Mouse (Mus musculus) liver, postnatal 0 days (tissue): ENCODE data around the gene Myo7a.

ENCODE experiments used
- CTCF ChIP-seq: sonication (generic); IDR thresholded peaks from 2 replicates; pipeline ENCODE4 v1.5.1; 2016; ENCODE audit warnings: antibody characterized with exemption, low read depth
- EP300 ChIP-seq: IDR thresholded peaks from 2 replicates; pipeline ENCODE4 v1.6.1; 2016; ENCODE audit warnings: antibody characterized with exemption, low read depth, mild to moderate bottlenecking

DNA sequence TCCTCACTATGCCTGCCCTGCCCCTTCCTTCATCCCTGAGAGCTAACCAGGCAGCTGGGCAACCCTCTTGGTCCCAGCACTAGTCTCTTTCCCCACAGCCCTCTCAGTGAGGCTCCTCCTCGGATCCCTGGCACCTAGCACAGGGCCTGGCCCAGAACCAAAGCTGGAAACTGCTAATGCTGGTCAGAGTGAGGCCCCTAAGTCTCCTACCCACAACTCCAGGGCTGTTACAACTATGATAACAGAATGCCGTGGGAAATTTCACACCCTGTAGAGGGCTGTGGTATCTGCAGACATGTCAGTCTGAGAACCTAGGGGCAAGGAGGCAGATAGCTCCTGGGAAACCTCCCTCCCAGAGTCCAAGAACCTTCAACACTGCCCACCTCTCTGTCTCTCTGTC lies 21.3 kb upstream of the Myo7a start:
- no peak for TF ChIP-seq EP300
- TF ChIP-seq CTCF, result no peak
